Mouse (Mus musculus): ENCODE results near the gene Lypla2. TPM values are rescaled to one million over a fixed set of nuclear protein-coding genes. Genes with fewer than 3 reads are reported as not detected.
A peak's percentile ranks its signal among the peaks of the same experiment; 100 is the strongest.
"Not testable (repeated sequence)": the region's sequence is repeated elsewhere in the genome, so short reads cannot be mapped to it uniquely, and the experiment has no call there.

Lypla2 gene
- total and polyA plus RNA-seq, 3 experiments: 54.9 to 91.8 (median 57.2) TPM

- TF ChIP-seq CTCF (conservative IDR thresholded peaks at IDR 0.05 in 1 of 2, IDR thresholded peaks at IDR 0.05 in 1 of 2; ENCODE audit: low read depth in 2 of 2, low read length in 2 of 2): peak in 1 of 2 experiments; percentile 50; a peak in 2 of 4 replicates
- peak; percentile 21 for TF ChIP-seq RAD21 (IDR thresholded peaks at IDR 0.05; ENCODE audit: low read depth, low read length)
- TF ChIP-seq SMC3 (IDR thresholded peaks at IDR 0.05; ENCODE audit: low read depth, low read length): peak; percentile 17; the same call in 1 of the 2 replicates
- H3K4me3 ChIP-seq (replicated peaks in 1 of 3; ENCODE audit: low read depth in 2 of 3, low read length in 2 of 3, poor library complexity in 1 of 3); H3K27ac ChIP-seq (ENCODE audit: insufficient read depth, low read depth); H3K79me2 ChIP-seq (replicated peaks; ENCODE audit: control insufficient read depth, extremely low read depth, insufficient read depth, poor library complexity, severe bottlenecking); DNase-seq (ENCODE audit: extremely low read depth); dilution Hi-C loops (cut with MboI; ENCODE audit: extremely low pct_ligation_motif_present, extremely low pct_unique_long_range_greater_than_20kb, low sequenced_read_pairs); H3K27me3 ChIP-seq (replicated peaks); H3K4me2 ChIP-seq (ENCODE audit: insufficient read depth, low read depth, poor library complexity, severe bottlenecking); H3K9me3 ChIP-seq (replicated peaks; ENCODE audit: low read length); H3K9ac ChIP-seq (ENCODE audit: insufficient read depth, low read depth): not testable (repeated sequence)
- Histone ChIP-seq H3K4me1 (ENCODE audit: control insufficient read depth in 1 of 2, insufficient read depth in 2 of 2) (peaks cover 3 to 16% of the 10 kb centered on the region in 2 experiments; a peak in 3 of 4 replicates), H3K36me3 (replicated peaks in 1 of 2; ENCODE audit: control insufficient read depth in 1 of 2, insufficient read depth in 1 of 2, low read length in 1 of 2) (peaks cover 33 to 62% of the 10 kb centered on the region in 2 experiments)
- in situ Hi-C loops (cut with MboI; ENCODE audit: low pct_ligation_motif_present, low pct_unique_long_range_greater_than_20kb, low sequenced_read_pairs): loop anchor here (10.0 kb wide), 1 partner anchor 56 kb away; no protein-coding TSS in a partner anchor
Measured at GRCm38 (mm10) chr4:135941026-135941425, 31.4 kb downstream of the Lypla2 start.

GRCm38 (mm10) chr4:135938858-135939257 is 33.6 kb downstream of the Lypla2 start:
- Histone ChIP-seq H3K27me3 (replicated peaks) (no peaks in the 10 kb centered on the region), H3K79me2 (replicated peaks; ENCODE audit: control insufficient read depth, extremely low read depth, insufficient read depth, poor library complexity, severe bottlenecking) (no peaks in the 10 kb centered on the region), H3K27ac (ENCODE audit: insufficient read depth, low read depth) (no peak overlapping the region), H3K9ac (ENCODE audit: insufficient read depth, low read depth) (no peak overlapping the region), H3K4me3 (replicated peaks in 1 of 3; ENCODE audit: low read depth in 2 of 3, low read length in 2 of 3, poor library complexity in 1 of 3) (no peak overlapping the region), H3K4me2 (ENCODE audit: insufficient read depth, low read depth, poor library complexity, severe bottlenecking) (no peak overlapping the region), H3K9me3 (replicated peaks; ENCODE audit: low read length) (no peaks in the 10 kb centered on the region), H3K4me1 (ENCODE audit: control insufficient read depth in 1 of 2, insufficient read depth in 2 of 2) (peaks cover 0 to 11% of the 10 kb centered on the region in 2 experiments; a peak in 2 of 4 replicates), H3K36me3 (replicated peaks in 1 of 2; ENCODE audit: control insufficient read depth in 1 of 2, insufficient read depth in 1 of 2, low read length in 1 of 2) (peaks cover 48 to 78% of the 10 kb centered on the region in 2 experiments)
- no peak for TF ChIP-seq NELFE (IDR thresholded peaks at IDR 0.05; ENCODE audit: low read depth, low read length)
- no peak for TF ChIP-seq MAX (IDR thresholded peaks at IDR 0.05; ENCODE audit: low read length)
- TF ChIP-seq TBP (conservative IDR thresholded peaks at IDR 0.05; ENCODE audit: low read depth, low read length): no peak
- TF ChIP-seq ZNF384 (IDR thresholded peaks at IDR 0.05; ENCODE audit: low read depth, low read length): no peak
- no peak for TF ChIP-seq HCFC1 (IDR thresholded peaks at IDR 0.05; ENCODE audit: low read depth, low read length)
- no peak for TF ChIP-seq JUN (IDR thresholded peaks at IDR 0.05; ENCODE audit: insufficient read depth, low read depth, low read length)
- no peak for TF ChIP-seq MAZ (IDR thresholded peaks at IDR 0.05; ENCODE audit: low read depth, low read length)
- no peak for TF ChIP-seq BHLHE40 (IDR thresholded peaks at IDR 0.05; ENCODE audit: low read depth, low read length)
- no peak for TF ChIP-seq POLR2A (IDR thresholded peaks at IDR 0.05; ENCODE audit: low read depth, low read length)
- TF ChIP-seq ETS1 (conservative IDR thresholded peaks at IDR 0.05; ENCODE audit: low read depth, low read length): no peak
- TF ChIP-seq TCF12 (IDR thresholded peaks at IDR 0.05; ENCODE audit: low read depth, low read length): no peak
- dilution Hi-C loops (cut with MboI; ENCODE audit: extremely low pct_ligation_motif_present, extremely low pct_unique_long_range_greater_than_20kb, low sequenced_read_pairs) (no loop called here), in situ Hi-C loops (cut with MboI; ENCODE audit: low pct_ligation_motif_present, low pct_unique_long_range_greater_than_20kb, low sequenced_read_pairs) (no loop called here)
- DNase-seq (ENCODE audit: extremely low read depth): no peak

DNA sequence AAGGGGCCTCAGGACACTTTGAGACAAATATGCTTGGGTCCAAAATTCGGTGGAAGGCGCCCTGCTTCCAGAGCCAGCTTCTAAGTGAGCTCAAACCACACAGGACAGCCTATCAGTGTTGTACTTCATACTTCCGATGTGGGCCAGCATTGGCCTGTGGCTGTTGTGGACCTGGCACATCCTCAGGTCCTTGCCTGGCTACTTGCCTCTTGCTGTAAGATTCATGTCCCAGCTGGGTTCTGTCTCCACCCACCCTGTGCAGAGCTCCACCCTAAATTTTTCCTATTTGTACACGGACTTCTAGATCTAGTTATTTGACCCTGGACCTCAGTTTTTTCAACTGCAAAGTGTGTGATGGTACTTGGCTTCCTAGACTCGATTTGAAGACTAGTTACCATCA is 36.9 kb downstream of the Lypla2 start:
- H3K27ac ChIP-seq (ENCODE audit: insufficient read depth, low read depth): no peak overlapping the region
- H3K27me3 ChIP-seq (replicated peaks): no peaks in the 10 kb centered on the region
- H3K4me3 ChIP-seq (replicated peaks in 1 of 3; ENCODE audit: low read depth in 2 of 3, low read length in 2 of 3, poor library complexity in 1 of 3): no peak overlapping the region
- H3K79me2 ChIP-seq (replicated peaks; ENCODE audit: control insufficient read depth, extremely low read depth, insufficient read depth, poor library complexity, severe bottlenecking): no peaks in the 10 kb centered on the region
- DNase-seq (ENCODE audit: extremely low read depth): no peak
- H3K36me3 ChIP-seq (replicated peaks in 1 of 2; ENCODE audit: control insufficient read depth in 1 of 2, insufficient read depth in 1 of 2, low read length in 1 of 2): peaks cover 67 to 89% of the 10 kb centered on the region in 2 experiments
- dilution Hi-C loops (cut with MboI; ENCODE audit: extremely low pct_ligation_motif_present, extremely low pct_unique_long_range_greater_than_20kb, low sequenced_read_pairs): no loop called here
- no peaks in the 10 kb centered on the region for H3K4me1 ChIP-seq (ENCODE audit: control insufficient read depth in 1 of 2, insufficient read depth in 2 of 2)
- no peaks in the 10 kb centered on the region for H3K9me3 ChIP-seq (replicated peaks; ENCODE audit: low read length)
- in situ Hi-C loops (cut with MboI; ENCODE audit: low pct_ligation_motif_present, low pct_unique_long_range_greater_than_20kb, low sequenced_read_pairs): no loop called here
- TF ChIP-seq POLR2A (IDR thresholded peaks at IDR 0.05; ENCODE audit: low read depth, low read length): no peak
- no peak for TF ChIP-seq CHD1 (IDR thresholded peaks at IDR 0.05; ENCODE audit: low read depth, low read length)
- TF ChIP-seq MXI1 (IDR thresholded peaks at IDR 0.05; ENCODE audit: low read depth, low read length): no peak
- no peak for TF ChIP-seq ELF1 (IDR thresholded peaks at IDR 0.05; ENCODE audit: low read depth, low read length)
- TF ChIP-seq BHLHE40 (IDR thresholded peaks at IDR 0.05; ENCODE audit: low read depth, low read length): no peak
- no peak for TF ChIP-seq E2F4 (IDR thresholded peaks at IDR 0.05; ENCODE audit: insufficient replicate concordance, low read depth, low read length)
- no peak for TF ChIP-seq TBP (conservative IDR thresholded peaks at IDR 0.05; ENCODE audit: low read depth, low read length)
- TF ChIP-seq MAX (IDR thresholded peaks at IDR 0.05; ENCODE audit: low read length): no peak
- no peak for TF ChIP-seq NELFE (IDR thresholded peaks at IDR 0.05; ENCODE audit: low read depth, low read length)
- no peak for TF ChIP-seq ZMIZ1 (IDR thresholded peaks at IDR 0.05; ENCODE audit: low read depth, low read length)
- no peak for TF ChIP-seq SMC3 (IDR thresholded peaks at IDR 0.05; ENCODE audit: low read depth, low read length)
- TF ChIP-seq EP300 (IDR thresholded peaks at IDR 0.05; ENCODE audit: low read length): no peak
- TF ChIP-seq NRF1 (IDR thresholded peaks at IDR 0.05; ENCODE audit: low read depth, low read length): no peak
- TF ChIP-seq USF1 (IDR thresholded peaks at IDR 0.05; ENCODE audit: low read depth, low read length): no peak
- no peak for TF ChIP-seq UBTF (IDR thresholded peaks at IDR 0.05; ENCODE audit: low read depth, low read length)
- no peak for TF ChIP-seq CTCF (conservative IDR thresholded peaks at IDR 0.05 in 1 of 2, IDR thresholded peaks at IDR 0.05 in 1 of 2; ENCODE audit: low read depth in 2 of 2, low read length in 2 of 2)
- no peak for TF ChIP-seq ZNF384 (IDR thresholded peaks at IDR 0.05; ENCODE audit: low read depth, low read length)
- no peak for TF ChIP-seq KAT2A (IDR thresholded peaks at IDR 0.05; ENCODE audit: insufficient replicate concordance, low read length)
- TF ChIP-seq RAD21 (IDR thresholded peaks at IDR 0.05; ENCODE audit: low read depth, low read length): no peak
- H3K9ac ChIP-seq (ENCODE audit: insufficient read depth, low read depth): no peak overlapping the region
- H3K4me2 ChIP-seq (ENCODE audit: insufficient read depth, low read depth, poor library complexity, severe bottlenecking): no peak overlapping the region
